Mouse (Mus musculus): ENCODE measurements around the gene Aco2. TPM values are rescaled to one million over a fixed set of nuclear protein-coding genes. Genes with fewer than 3 reads are reported as not detected.

The Aco2 gene
- polyA plus RNA-seq, 2 experiments = 127 to 158 TPM

GRCm38 (mm10) chr15:81932951-81933470, 60.9 kb downstream of the Aco2 start:
- no peak overlapping the region for H3K9ac ChIP-seq (ENCODE audit: low read depth, low read length, severe bottlenecking)
- WGBS = 49% methylated on average over 12 of the region's 12 CpGs

GRCm38 (mm10) chr15:81933986-81934385, 61.9 kb downstream of the Aco2 start:
- H3K9ac ChIP-seq (ENCODE audit: low read depth, low read length, severe bottlenecking) = no peak overlapping the region
- ATAC-seq (ENCODE audit: low FRiP score, low read depth) (no peak), DNase-seq (ENCODE audit: low spot score) (no peak)
- no peaks in the 10 kb centered on the region for H3K36me3 ChIP-seq (ENCODE audit: control insufficient read depth, insufficient read depth, low read length)
- 87% methylated on average over 1 of the region's 1 CpGs for whole genome bisulfite sequencing
- peaks cover 15% of the 10 kb centered on the region for H3K4me1 ChIP-seq (ENCODE audit: control insufficient read depth, insufficient read depth, low read length)
- no peak for TF ChIP-seq POLR2A (IDR thresholded peaks at IDR 0.05; ENCODE audit: borderline replicate concordance, extremely low read depth, insufficient read depth, insufficient read length)
- no peak overlapping the region for H3K27ac ChIP-seq (replicated peaks; ENCODE audit: low read depth, low read length)
- no peaks in the 10 kb centered on the region for H3K9me3 ChIP-seq (ENCODE audit: control insufficient read depth, low read length)
- H3K27me3 ChIP-seq (ENCODE audit: control insufficient read depth, insufficient read depth, low read length) = no peaks in the 10 kb centered on the region
- H3K4me3 ChIP-seq (replicated peaks; ENCODE audit: low read length) = no peak overlapping the region
- no peak overlapping the region for H3K4me2 ChIP-seq (replicated peaks; ENCODE audit: low read depth, low read length, severe bottlenecking)

More at GRCm38 (mm10) chr15:81932951-81933470, 60.9 kb downstream of the Aco2 start:
- Histone ChIP-seq H3K9me3 (ENCODE audit: control insufficient read depth, low read length) (no peaks in the 10 kb centered on the region), H3K27me3 (ENCODE audit: control insufficient read depth, insufficient read depth, low read length) (no peaks in the 10 kb centered on the region), H3K36me3 (ENCODE audit: control insufficient read depth, insufficient read depth, low read length) (no peaks in the 10 kb centered on the region), H3K27ac (replicated peaks; ENCODE audit: low read depth, low read length) (no peak overlapping the region), H3K4me2 (replicated peaks; ENCODE audit: low read depth, low read length, severe bottlenecking) (no peak overlapping the region), H3K4me1 (ENCODE audit: control insufficient read depth, insufficient read depth, low read length) (peaks cover 15% of the 10 kb centered on the region), H3K4me3 (replicated peaks; ENCODE audit: low read length) (no peak overlapping the region)
- no peak for TF ChIP-seq POLR2A (IDR thresholded peaks at IDR 0.05; ENCODE audit: borderline replicate concordance, extremely low read depth, insufficient read depth, insufficient read length)
- no peak for ATAC-seq (ENCODE audit: low FRiP score, low read depth)
- DNase-seq (ENCODE audit: low spot score) = peak; percentile 12

- H3K4me3 ChIP-seq (replicated peaks; ENCODE audit: low read length) = peak overlapping the region; percentile 48
- H3K27ac ChIP-seq (replicated peaks; ENCODE audit: low read depth, low read length) = no peak overlapping the region
- ATAC-seq (ENCODE audit: low FRiP score, low read depth) (peak; percentile 41; the same call in 1 of the 2 replicates), DNase-seq (ENCODE audit: low spot score) (no peak)
- H3K27me3 ChIP-seq (ENCODE audit: control insufficient read depth, insufficient read depth, low read length) = no peaks in the 10 kb centered on the region
- H3K4me1 ChIP-seq (ENCODE audit: control insufficient read depth, insufficient read depth, low read length) = peaks cover 15% of the 10 kb centered on the region
- peak overlapping the region; percentile 72 for H3K4me2 ChIP-seq (replicated peaks; ENCODE audit: low read depth, low read length, severe bottlenecking)
- H3K9me3 ChIP-seq (ENCODE audit: control insufficient read depth, low read length) = no peaks in the 10 kb centered on the region
- WGBS = 51% methylated on average over 7 of the region's 7 CpGs
- peak overlapping the region; percentile 61; the same call in 1 of the 2 replicates for H3K9ac ChIP-seq (ENCODE audit: low read depth, low read length, severe bottlenecking)
- H3K36me3 ChIP-seq (ENCODE audit: control insufficient read depth, insufficient read depth, low read length) = no peaks in the 10 kb centered on the region
- no peak for TF ChIP-seq POLR2A (IDR thresholded peaks at IDR 0.05; ENCODE audit: borderline replicate concordance, extremely low read depth, insufficient read depth, insufficient read length)
These were observed 63.9 kb downstream of the Aco2 start for GRCm38 (mm10) chr15:81935869-81936637.

GRCm38 (mm10) chr15:81936679-81937078, 64.6 kb downstream of the Aco2 start, which contains the start of gene Csdc2:
Csdc2 (plus strand) TSS chr15:81936759.
- Histone ChIP-seq H3K27me3 (ENCODE audit: control insufficient read depth, insufficient read depth, low read length) (no peaks in the 10 kb centered on the region), H3K36me3 (ENCODE audit: control insufficient read depth, insufficient read depth, low read length) (no peaks in the 10 kb centered on the region), H3K9ac (ENCODE audit: low read depth, low read length, severe bottlenecking) (peak within 1 kb of the TSS; percentile 61), H3K4me1 (ENCODE audit: control insufficient read depth, insufficient read depth, low read length) (peaks cover 15% of the 10 kb centered on the region), H3K9me3 (ENCODE audit: control insufficient read depth, low read length) (no peaks in the 10 kb centered on the region), H3K4me2 (replicated peaks; ENCODE audit: low read depth, low read length, severe bottlenecking) (peak within 1 kb of the TSS; percentile 72), H3K4me3 (replicated peaks; ENCODE audit: low read length) (peak within 1 kb of the TSS; percentile 48), H3K27ac (replicated peaks; ENCODE audit: low read depth, low read length) (0 out of 2 replicates have a peak within 1 kb of the TSS, but pooled peaks have one; percentile 33)
- ATAC-seq (ENCODE audit: low FRiP score, low read depth) (peak; percentile 78), DNase-seq (ENCODE audit: low spot score) (peak; percentile 55)
- TF ChIP-seq POLR2A (IDR thresholded peaks at IDR 0.05; ENCODE audit: borderline replicate concordance, extremely low read depth, insufficient read depth, insufficient read length) = no peak
- 2% methylated on average over 12 of the region's 12 CpGs for WGBS

GRCm38 (mm10) chr15:81937098-81937972, 65.2 kb downstream of the Aco2 start:
- no peak for TF ChIP-seq POLR2A (IDR thresholded peaks at IDR 0.05; ENCODE audit: borderline replicate concordance, extremely low read depth, insufficient read depth, insufficient read length)
- ATAC-seq (ENCODE audit: low FRiP score, low read depth) = 0 out of 2 replicates have a peak, but pooled peaks have one; percentile 3
- Histone ChIP-seq H3K4me3 (replicated peaks; ENCODE audit: low read length) (peak overlapping the region; percentile 48), H3K27ac (replicated peaks; ENCODE audit: low read depth, low read length) (0 out of 2 replicates have a peak overlapping the region, but pooled peaks have one; percentile 33), H3K36me3 (ENCODE audit: control insufficient read depth, insufficient read depth, low read length) (no peaks in the 10 kb centered on the region), H3K27me3 (ENCODE audit: control insufficient read depth, insufficient read depth, low read length) (no peaks in the 10 kb centered on the region), H3K4me1 (ENCODE audit: control insufficient read depth, insufficient read depth, low read length) (peaks cover 15% of the 10 kb centered on the region), H3K9ac (ENCODE audit: low read depth, low read length, severe bottlenecking) (peak overlapping the region; percentile 61), H3K9me3 (ENCODE audit: control insufficient read depth, low read length) (no peaks in the 10 kb centered on the region), H3K4me2 (replicated peaks; ENCODE audit: low read depth, low read length, severe bottlenecking) (peak overlapping the region; percentile 72)
- DNase-seq (ENCODE audit: low spot score) = no peak
- 7% methylated on average over 17 of the region's 19 CpGs for WGBS
